Mouse (Mus musculus) megakaryocyte, embryonic 14.5 days (primary cell): ENCODE data around the gene Sobp. TPM values are rescaled to one million over a fixed set of nuclear protein-coding genes. Genes with fewer than 3 reads are reported as not detected.

Experiments
- H3K27me3 ChIP-seq: replicated peaks from 2 replicates; pipeline ENCODE3; 2012; ENCODE audit warnings: inconsistent platforms
- H3K36me3 ChIP-seq: replicated peaks from 2 replicates; pipeline ENCODE3; 2012; ENCODE audit warnings: low read length, inconsistent platforms, mixed read lengths
- H3K4me1 ChIP-seq: 2 replicates; pipeline ENCODE4 v1.6.1; 2012; ENCODE audit warnings: inconsistent platforms
- H3K4me3 ChIP-seq: replicated peaks from 2 replicates; pipeline ENCODE3; 2012; ENCODE audit warnings: moderate library complexity, mild to moderate bottlenecking, inconsistent platforms
- H3K9me3 ChIP-seq: 2 replicates; pipeline ENCODE4 v1.6.1; 2012; ENCODE audit warnings: inconsistent platforms
- FLI1 ChIP-seq: IDR thresholded peaks from 2 replicates; pipeline ENCODE4 v1.6.1; 2012; ENCODE audit warnings: low read length, inconsistent platforms, mixed read lengths
- GATA1 ChIP-seq: IDR thresholded peaks from 3 replicates; pipeline ENCODE4 v1.6.1; 2012; ENCODE audit warnings: mixed read lengths, low read length, inconsistent platforms, borderline replicate concordance
- polyA plus RNA-seq: library from polyadenylated mRNA; stranded (reverse); fragments of >175 nt; gene quantifications from 2 replicates; pipeline ENCODE4 v1.2.3, GENCODE M21; 2012; ENCODE audit warnings: low replicate concordance; ENCODE audit not compliant: insufficient read depth

Sobp gene
- polyA plus RNA-seq, 1 experiment, result 0.28 TPM

- H3K36me3 ChIP-seq, result no peaks in the 10 kb centered on the region
- H3K4me3 ChIP-seq, result no peak overlapping the region
- peaks cover 15% of the 10 kb centered on the region for H3K27me3 ChIP-seq
- H3K9me3 ChIP-seq, result no peaks in the 10 kb centered on the region
- peaks cover 4% of the 10 kb centered on the region; the same call in 1 of the 2 replicates for H3K4me1 ChIP-seq
- TF ChIP-seq GATA1, result no peak
- no peak for TF ChIP-seq FLI1
Measured at GRCm38 (mm10) chr10:43124156-43124555, 50.2 kb downstream of the Sobp start.

- no peaks in the 10 kb centered on the region for H3K9me3 ChIP-seq
- peaks cover 4% of the 10 kb centered on the region; the same call in 1 of the 2 replicates for H3K4me1 ChIP-seq
- H3K4me3 ChIP-seq, result no peak overlapping the region
- TF ChIP-seq FLI1, result no peak
- TF ChIP-seq GATA1, result no peak
- H3K36me3 ChIP-seq, result no peaks in the 10 kb centered on the region
- peaks cover 15% of the 10 kb centered on the region for H3K27me3 ChIP-seq
Measured at GRCm38 (mm10) chr10:43123422-43123821, 50.9 kb downstream of the Sobp start.

- Histone ChIP-seq H3K9me3 (no peaks in the 10 kb centered on the region), H3K36me3 (no peaks in the 10 kb centered on the region), H3K4me3 (no peak overlapping the region), H3K4me1 (peaks cover 4% of the 10 kb centered on the region; the same call in 1 of the 2 replicates), H3K27me3 (peaks cover 16% of the 10 kb centered on the region)
- TF ChIP-seq GATA1 (no peak), FLI1 (no peak)
Measured at GRCm38 (mm10) chr10:43120688-43121450, 53.5 kb downstream of the Sobp start.

GRCm38 (mm10) chr10:43116083-43116927, 58.0 kb downstream of the Sobp start:
- Histone ChIP-seq H3K27me3 (peaks cover 23% of the 10 kb centered on the region), H3K4me1 (peaks cover 4% of the 10 kb centered on the region; the same call in 1 of the 2 replicates), H3K36me3 (no peaks in the 10 kb centered on the region), H3K9me3 (no peaks in the 10 kb centered on the region), H3K4me3 (no peak overlapping the region)
- TF ChIP-seq FLI1, result no peak
- no peak for TF ChIP-seq GATA1

- Histone ChIP-seq H3K27me3 (peaks cover 17% of the 10 kb centered on the region), H3K4me1 (no peaks in the 10 kb centered on the region), H3K9me3 (peaks cover 11% of the 10 kb centered on the region; the same call in 1 of the 2 replicates), H3K4me3 (no peak overlapping the region), H3K36me3 (no peaks in the 10 kb centered on the region)
- TF ChIP-seq GATA1, result no peak
- no peak for TF ChIP-seq FLI1
Measured at GRCm38 (mm10) chr10:43112296-43112695, 62.0 kb downstream of the Sobp start.

GRCm38 (mm10) chr10:43106616-43107015, 67.7 kb downstream of the Sobp start:
- H3K36me3 ChIP-seq, result no peaks in the 10 kb centered on the region
- H3K4me3 ChIP-seq, result no peak overlapping the region
- no peak for TF ChIP-seq FLI1
- TF ChIP-seq GATA1, result no peak
- H3K9me3 ChIP-seq, result peaks cover 11% of the 10 kb centered on the region; the same call in 1 of the 2 replicates
- H3K4me1 ChIP-seq, result no peaks in the 10 kb centered on the region
- H3K27me3 ChIP-seq, result peaks cover 9% of the 10 kb centered on the region

GRCm38 (mm10) chr10:43106196-43106595, 68.1 kb downstream of the Sobp start:
- Histone ChIP-seq H3K4me1 (no peaks in the 10 kb centered on the region), H3K4me3 (no peak overlapping the region), H3K36me3 (no peaks in the 10 kb centered on the region), H3K9me3 (peaks cover 11% of the 10 kb centered on the region; the same call in 1 of the 2 replicates), H3K27me3 (peaks cover 9% of the 10 kb centered on the region)
- TF ChIP-seq FLI1 (no peak), GATA1 (no peak)

- Histone ChIP-seq H3K4me3 (no peak overlapping the region), H3K9me3 (no peaks in the 10 kb centered on the region), H3K36me3 (no peaks in the 10 kb centered on the region), H3K4me1 (no peaks in the 10 kb centered on the region), H3K27me3 (peaks cover 10% of the 10 kb centered on the region)
- TF ChIP-seq FLI1 (no peak), GATA1 (no peak)
Measured at GRCm38 (mm10) chr10:43100513-43100912, 73.8 kb downstream of the Sobp start.

GRCm38 (mm10) chr10:43099229-43099628, 75.1 kb downstream of the Sobp start:
- TF ChIP-seq FLI1, result no peak
- no peak for TF ChIP-seq GATA1
- Histone ChIP-seq H3K9me3 (no peaks in the 10 kb centered on the region), H3K4me3 (no peak overlapping the region), H3K4me1 (no peaks in the 10 kb centered on the region), H3K36me3 (no peaks in the 10 kb centered on the region), H3K27me3 (peaks cover 9% of the 10 kb centered on the region)
